Mouse (Mus musculus): ENCODE results near the gene Retnla. TPM values are rescaled to one million over a fixed set of nuclear protein-coding genes. Genes with fewer than 3 reads are reported as not detected.
"Not testable (repeated sequence)": the region's sequence is repeated elsewhere in the genome, so short reads cannot be mapped to it uniquely, and the experiment has no call there.

Gene Retnla
- polyA plus RNA-seq, 1 experiment from 2014 or later, result 0.93 TPM

DNA sequence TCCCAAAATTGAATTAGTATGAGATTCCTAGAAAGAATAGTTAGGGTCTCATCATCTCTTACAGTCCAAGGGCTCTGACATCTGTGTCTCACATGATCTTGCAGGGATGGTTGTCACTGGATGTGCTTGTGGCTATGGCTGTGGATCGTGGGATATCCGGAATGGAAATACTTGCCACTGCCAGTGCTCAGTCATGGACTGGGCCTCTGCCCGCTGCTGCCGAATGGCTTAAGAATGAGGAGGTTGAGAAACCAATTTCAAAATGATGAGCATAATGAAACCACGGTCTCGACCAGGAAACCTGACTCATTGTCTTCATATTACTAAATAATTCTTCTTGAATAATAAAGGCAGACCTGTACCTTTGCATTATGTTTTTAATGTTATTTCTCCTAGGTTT, 23.8 kb upstream of the Retnla start:
- H3K27ac ChIP-seq (ENCODE audit: low read length), result no peak overlapping the region
- no peaks in the 10 kb centered on the region for H3K4me1 ChIP-seq (ENCODE audit: control insufficient read depth, insufficient read depth, low read length)
- H3K9ac ChIP-seq (ENCODE audit: low read length), result no peak overlapping the region
- no peaks in the 10 kb centered on the region for H3K9me3 ChIP-seq (replicated peaks; ENCODE audit: control insufficient read depth, low read length)
- H3K4me2 ChIP-seq (ENCODE audit: low read depth, low read length), result no peak overlapping the region
- WGBS, result 89% methylated on average over 6 of the region's 6 CpGs
- no peaks in the 10 kb centered on the region for H3K36me3 ChIP-seq (ENCODE audit: control insufficient read depth, insufficient read depth)
- H3K4me3 ChIP-seq (ENCODE audit: low read length), result no peak overlapping the region
- H3K27me3 ChIP-seq (ENCODE audit: control insufficient read depth, insufficient read depth, low read length), result no peaks in the 10 kb centered on the region
- ATAC-seq (replicated peaks; ENCODE audit: extremely low read depth, insufficient read depth, low FRiP score), result no peak

DNA sequence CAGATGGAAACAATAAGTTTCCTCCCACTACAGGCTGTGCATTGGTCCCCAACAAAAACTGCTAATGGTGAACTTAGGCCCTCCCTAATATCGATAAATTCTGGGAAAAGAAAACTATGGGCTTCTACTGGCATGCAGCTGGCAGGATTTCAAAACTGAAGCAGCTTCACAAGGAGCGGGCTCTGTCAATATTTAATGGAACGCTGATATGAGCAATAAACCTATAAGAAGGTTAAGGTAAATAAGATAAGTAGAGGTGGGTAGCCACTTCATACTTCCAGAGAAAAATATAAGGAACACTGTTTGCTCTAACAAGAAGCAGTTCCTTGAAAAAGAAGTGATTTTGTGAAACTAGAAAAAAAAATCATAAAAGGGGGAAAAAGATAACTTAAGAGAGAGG, 15.9 kb upstream of the Retnla start:
- Histone ChIP-seq H3K4me1 (ENCODE audit: control insufficient read depth, insufficient read depth, low read length) (no peaks in the 10 kb centered on the region), H3K27ac (ENCODE audit: low read length) (no peak overlapping the region), H3K4me2 (ENCODE audit: low read depth, low read length) (no peak overlapping the region), H3K27me3 (ENCODE audit: control insufficient read depth, insufficient read depth, low read length) (no peaks in the 10 kb centered on the region), H3K9ac (ENCODE audit: low read length) (no peak overlapping the region), H3K36me3 (ENCODE audit: control insufficient read depth, insufficient read depth) (no peaks in the 10 kb centered on the region), H3K9me3 (replicated peaks; ENCODE audit: control insufficient read depth, low read length) (no peaks in the 10 kb centered on the region), H3K4me3 (ENCODE audit: low read length) (no peak overlapping the region)
- 68% methylated on average over 3 of the region's 3 CpGs for WGBS
- ATAC-seq (replicated peaks; ENCODE audit: extremely low read depth, insufficient read depth, low FRiP score), result no peak

DNA sequence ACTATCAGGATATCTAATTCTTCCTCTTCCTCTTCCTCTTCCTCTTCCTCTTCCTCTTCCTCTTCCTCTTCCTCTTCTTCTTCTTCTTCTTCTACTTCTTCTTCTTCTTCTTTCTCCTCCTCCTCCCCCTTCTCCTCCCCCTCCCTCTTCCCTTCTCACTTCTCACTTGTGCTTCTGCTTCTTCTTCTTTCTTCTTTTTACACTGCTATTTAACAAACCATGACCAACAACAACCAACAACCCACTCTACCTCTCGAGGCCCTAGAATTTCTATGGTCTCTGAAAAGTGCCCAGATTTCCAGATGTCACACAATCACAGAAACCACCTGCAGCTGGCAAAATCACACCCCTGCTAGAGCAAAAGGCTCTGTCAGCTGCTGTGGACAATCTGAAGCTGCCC, 14.7 kb upstream of the Retnla start:
- 51% methylated on average over 1 of the region's 1 CpGs for WGBS
- no peaks in the 10 kb centered on the region for H3K4me1 ChIP-seq (ENCODE audit: control insufficient read depth, insufficient read depth, low read length)
- no peak for ATAC-seq (replicated peaks; ENCODE audit: extremely low read depth, insufficient read depth, low FRiP score)
- H3K36me3 ChIP-seq (ENCODE audit: control insufficient read depth, insufficient read depth), result no peaks in the 10 kb centered on the region
- no peak overlapping the region for H3K4me2 ChIP-seq (ENCODE audit: low read depth, low read length)
- H3K27ac ChIP-seq (ENCODE audit: low read length), result no peak overlapping the region
- no peaks in the 10 kb centered on the region for H3K9me3 ChIP-seq (replicated peaks; ENCODE audit: control insufficient read depth, low read length)
- no peak overlapping the region for H3K4me3 ChIP-seq (ENCODE audit: low read length)
- H3K27me3 ChIP-seq (ENCODE audit: control insufficient read depth, insufficient read depth, low read length), result no peaks in the 10 kb centered on the region
- no peak overlapping the region for H3K9ac ChIP-seq (ENCODE audit: low read length)

DNA sequence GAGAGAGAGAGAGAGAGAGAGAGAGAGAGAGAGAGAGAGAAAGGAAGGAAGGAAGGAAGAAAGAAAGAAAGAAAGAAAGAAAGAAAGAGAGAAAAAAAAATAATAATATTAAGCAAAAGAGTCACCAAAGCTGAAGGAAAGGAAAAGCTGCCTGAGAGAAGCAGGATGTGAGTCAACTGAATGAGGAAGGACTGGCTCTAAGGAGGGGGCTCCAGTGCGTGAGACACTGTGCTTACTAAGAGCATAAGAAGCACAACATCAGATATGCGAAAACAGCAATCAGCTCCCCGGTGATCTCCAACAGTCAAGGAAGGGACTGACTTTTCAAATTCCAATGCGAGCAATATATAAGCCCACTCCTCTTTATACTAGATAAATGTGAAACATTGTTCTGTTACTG, 13.3 kb upstream of the Retnla start:
- Histone ChIP-seq H3K36me3 (ENCODE audit: control insufficient read depth, insufficient read depth) (no peaks in the 10 kb centered on the region), H3K9ac (ENCODE audit: low read length) (no peak overlapping the region), H3K4me3 (ENCODE audit: low read length) (no peak overlapping the region), H3K4me1 (ENCODE audit: control insufficient read depth, insufficient read depth, low read length) (no peaks in the 10 kb centered on the region), H3K27ac (ENCODE audit: low read length) (no peak overlapping the region), H3K27me3 (ENCODE audit: control insufficient read depth, insufficient read depth, low read length) (no peaks in the 10 kb centered on the region), H3K9me3 (replicated peaks; ENCODE audit: control insufficient read depth, low read length) (no peaks in the 10 kb centered on the region), H3K4me2 (ENCODE audit: low read depth, low read length) (no peak overlapping the region)
- no peak for ATAC-seq (replicated peaks; ENCODE audit: extremely low read depth, insufficient read depth, low FRiP score)
- 62% methylated on average over 4 of the region's 4 CpGs for WGBS

DNA sequence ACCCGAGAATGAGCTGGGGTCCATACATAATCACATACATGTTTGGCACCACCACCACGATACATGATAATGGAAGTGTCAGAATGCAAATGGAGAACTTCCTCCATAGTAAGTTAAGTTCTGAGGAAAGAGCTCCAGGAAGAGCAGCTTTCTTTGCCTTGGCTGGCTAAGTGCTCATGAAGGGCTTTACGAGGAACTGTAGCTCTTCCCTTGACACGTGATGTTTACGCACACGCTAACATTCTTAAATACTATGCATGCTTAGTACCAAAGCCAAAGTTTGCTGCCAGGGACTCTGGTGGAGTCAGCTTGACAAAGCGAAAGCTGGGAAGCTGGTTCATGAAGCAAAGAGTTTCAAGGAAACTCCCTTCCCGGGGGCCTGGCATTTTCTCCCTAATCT, 10.3 kb upstream of the Retnla start:
- Histone ChIP-seq H3K4me3 (ENCODE audit: low read length) (no peak overlapping the region), H3K27me3 (ENCODE audit: control insufficient read depth, insufficient read depth, low read length) (no peaks in the 10 kb centered on the region), H3K36me3 (ENCODE audit: control insufficient read depth, insufficient read depth) (no peaks in the 10 kb centered on the region), H3K4me2 (ENCODE audit: low read depth, low read length) (no peak overlapping the region), H3K9ac (ENCODE audit: low read length) (no peak overlapping the region), H3K4me1 (ENCODE audit: control insufficient read depth, insufficient read depth, low read length) (no peaks in the 10 kb centered on the region), H3K9me3 (replicated peaks; ENCODE audit: control insufficient read depth, low read length) (no peaks in the 10 kb centered on the region), H3K27ac (ENCODE audit: low read length) (no peak overlapping the region)
- no peak for ATAC-seq (replicated peaks; ENCODE audit: extremely low read depth, insufficient read depth, low FRiP score)
- 71% methylated on average over 7 of the region's 8 CpGs for WGBS

DNA sequence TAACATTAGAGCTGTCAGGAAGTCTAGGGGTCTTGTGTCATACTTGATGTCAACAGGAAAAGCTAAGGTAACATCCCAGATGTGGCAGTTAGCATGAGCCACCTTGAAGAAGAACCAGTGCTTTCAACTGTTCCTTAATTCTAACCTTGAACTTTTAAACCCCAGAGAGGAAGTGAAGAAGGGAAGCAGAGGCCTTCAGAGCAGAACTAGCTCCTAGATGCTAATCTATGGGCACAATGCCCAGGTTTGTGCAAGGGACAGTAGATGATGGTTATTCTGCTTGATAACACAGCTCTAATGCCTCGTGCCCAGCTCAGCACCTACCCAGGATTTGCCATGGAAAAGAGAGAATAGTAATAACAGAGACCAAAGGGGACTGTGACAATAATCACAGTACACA, 8.7 kb upstream of the Retnla start:
- not testable (repeated sequence) for H3K9me3 ChIP-seq (replicated peaks; ENCODE audit: control insufficient read depth, low read length); H3K36me3 ChIP-seq (ENCODE audit: control insufficient read depth, insufficient read depth); H3K4me2 ChIP-seq (ENCODE audit: low read depth, low read length); H3K9ac ChIP-seq (ENCODE audit: low read length); ATAC-seq (replicated peaks; ENCODE audit: extremely low read depth, insufficient read depth, low FRiP score); H3K27me3 ChIP-seq (ENCODE audit: control insufficient read depth, insufficient read depth, low read length); H3K4me1 ChIP-seq (ENCODE audit: control insufficient read depth, insufficient read depth, low read length); H3K4me3 ChIP-seq (ENCODE audit: low read length); H3K27ac ChIP-seq (ENCODE audit: low read length)
- WGBS, result 40% methylated on average over 1 of the region's 1 CpGs

DNA sequence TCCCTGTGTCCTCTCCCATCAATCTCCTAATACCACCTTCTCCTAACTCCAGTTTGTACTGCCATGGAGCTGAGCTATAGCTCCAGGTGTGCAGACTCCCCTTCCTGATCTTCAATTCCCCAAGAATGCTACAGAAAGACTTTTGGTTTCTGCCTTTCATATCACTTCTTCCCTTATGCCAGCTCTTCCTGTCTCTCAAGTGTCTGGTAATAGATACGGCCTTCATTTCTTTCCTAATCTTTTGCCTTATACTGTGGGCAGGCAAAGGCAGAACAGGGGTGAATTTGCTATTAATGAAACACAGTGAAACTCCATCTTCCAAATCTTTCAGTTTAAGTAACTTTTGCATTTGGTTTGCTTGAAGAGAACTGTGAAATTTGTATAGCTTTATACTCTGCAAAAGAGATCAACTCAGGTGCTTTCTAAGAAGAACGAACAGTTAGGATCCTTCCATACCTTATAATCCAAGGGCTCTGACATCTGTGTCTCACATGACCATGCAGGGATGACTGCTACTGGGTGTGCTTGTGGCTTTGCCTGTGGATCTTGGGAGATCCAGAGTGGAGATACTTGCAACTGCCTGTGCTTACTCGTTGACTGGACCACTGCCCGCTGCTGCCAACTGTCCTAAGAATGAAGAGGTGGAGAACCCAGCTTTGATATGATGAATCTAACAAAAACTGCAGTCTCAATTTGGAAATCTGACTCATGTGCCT, 1.5 kb downstream of the Retnla start:
- Histone ChIP-seq H3K36me3 (ENCODE audit: control insufficient read depth, insufficient read depth) (no peaks in the 10 kb centered on the region), H3K27ac (ENCODE audit: low read length) (no peak overlapping the region), H3K27me3 (ENCODE audit: control insufficient read depth, insufficient read depth, low read length) (no peaks in the 10 kb centered on the region), H3K4me1 (ENCODE audit: control insufficient read depth, insufficient read depth, low read length) (no peaks in the 10 kb centered on the region), H3K9me3 (replicated peaks; ENCODE audit: control insufficient read depth, low read length) (no peaks in the 10 kb centered on the region), H3K4me3 (ENCODE audit: low read length) (no peak overlapping the region), H3K9ac (ENCODE audit: low read length) (no peak overlapping the region), H3K4me2 (ENCODE audit: low read depth, low read length) (no peak overlapping the region)
- no peak for ATAC-seq (replicated peaks; ENCODE audit: extremely low read depth, insufficient read depth, low FRiP score)
- 80% methylated on average over 4 of the region's 4 CpGs for WGBS

DNA sequence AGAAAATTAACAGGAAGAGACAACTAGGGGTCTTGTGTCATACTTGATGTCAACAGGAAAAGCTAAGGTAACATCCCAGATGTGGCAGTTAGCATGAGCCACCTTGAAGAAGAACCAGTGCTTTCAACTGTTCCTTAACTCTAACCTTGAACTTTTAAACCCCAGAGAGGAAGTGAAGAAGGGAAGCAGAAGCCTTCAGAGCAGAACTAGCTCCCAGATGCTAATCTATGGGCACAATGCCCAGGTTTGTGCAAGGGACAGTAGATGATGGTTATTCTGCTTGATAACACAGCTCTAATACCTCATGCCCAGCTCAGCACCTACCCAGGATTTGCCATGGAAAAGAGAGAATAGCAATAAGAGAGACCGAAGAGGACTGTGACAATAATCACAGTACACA, 22.7 kb downstream of the Retnla start:
- H3K4me3 ChIP-seq (ENCODE audit: low read length); H3K27me3 ChIP-seq (ENCODE audit: control insufficient read depth, insufficient read depth, low read length); ATAC-seq (replicated peaks; ENCODE audit: extremely low read depth, insufficient read depth, low FRiP score); H3K4me2 ChIP-seq (ENCODE audit: low read depth, low read length); H3K9ac ChIP-seq (ENCODE audit: low read length); H3K9me3 ChIP-seq (replicated peaks; ENCODE audit: control insufficient read depth, low read length); H3K4me1 ChIP-seq (ENCODE audit: control insufficient read depth, insufficient read depth, low read length); H3K36me3 ChIP-seq (ENCODE audit: control insufficient read depth, insufficient read depth); H3K27ac ChIP-seq (ENCODE audit: low read length): not testable (repeated sequence)
- WGBS, result 81% methylated on average over 1 of the region's 1 CpGs

DNA sequence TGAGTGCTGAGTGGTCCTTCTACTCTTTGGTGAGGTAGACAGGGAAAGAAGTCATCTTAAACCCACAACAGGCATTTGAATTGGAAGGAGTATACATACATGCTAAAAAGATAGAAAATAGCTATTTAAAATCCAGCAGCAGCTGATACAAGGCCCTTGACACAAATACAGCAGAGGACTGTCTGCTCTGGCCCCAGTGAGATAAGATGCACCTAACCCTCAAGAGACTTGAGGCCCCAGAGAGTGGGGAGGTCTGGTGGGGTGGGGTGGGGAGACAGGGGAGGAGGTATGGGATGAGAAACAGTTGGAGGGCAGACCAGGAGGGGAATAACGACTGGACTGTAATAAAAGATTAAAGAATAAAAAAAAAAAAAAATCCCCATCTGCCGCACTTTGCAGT, 25.3 kb downstream of the Retnla start:
- no peak overlapping the region for H3K4me2 ChIP-seq (ENCODE audit: low read depth, low read length)
- 63% methylated on average over 2 of the region's 2 CpGs for WGBS
- H3K4me3 ChIP-seq (ENCODE audit: low read length), result no peak overlapping the region

More for the DNA sequence above, 25.3 kb downstream of the Retnla start:
- ATAC-seq (replicated peaks; ENCODE audit: extremely low read depth, insufficient read depth, low FRiP score), result no peak
- no peaks in the 10 kb centered on the region for H3K27me3 ChIP-seq (ENCODE audit: control insufficient read depth, insufficient read depth, low read length)
- H3K9ac ChIP-seq (ENCODE audit: low read length), result no peak overlapping the region
- H3K9me3 ChIP-seq (replicated peaks; ENCODE audit: control insufficient read depth, low read length), result no peaks in the 10 kb centered on the region
- H3K4me1 ChIP-seq (ENCODE audit: control insufficient read depth, insufficient read depth, low read length), result no peaks in the 10 kb centered on the region
- H3K36me3 ChIP-seq (ENCODE audit: control insufficient read depth, insufficient read depth), result no peaks in the 10 kb centered on the region
- no peak overlapping the region for H3K27ac ChIP-seq (ENCODE audit: low read length)

Measured in heart, embryonic 16.5 days (tissue).